Mouse (Mus musculus): ENCODE results near the gene Smg8. TPM values are rescaled to one million over a fixed set of nuclear protein-coding genes. Genes with fewer than 3 reads are reported as not detected.

The Smg8 gene
- 20.5 and 22.6 TPM in 2 replicates for polyA plus RNA-seq (2015; fragmentation: Nextera tagmentation; extraction: Ambion mirVana)

DNA sequence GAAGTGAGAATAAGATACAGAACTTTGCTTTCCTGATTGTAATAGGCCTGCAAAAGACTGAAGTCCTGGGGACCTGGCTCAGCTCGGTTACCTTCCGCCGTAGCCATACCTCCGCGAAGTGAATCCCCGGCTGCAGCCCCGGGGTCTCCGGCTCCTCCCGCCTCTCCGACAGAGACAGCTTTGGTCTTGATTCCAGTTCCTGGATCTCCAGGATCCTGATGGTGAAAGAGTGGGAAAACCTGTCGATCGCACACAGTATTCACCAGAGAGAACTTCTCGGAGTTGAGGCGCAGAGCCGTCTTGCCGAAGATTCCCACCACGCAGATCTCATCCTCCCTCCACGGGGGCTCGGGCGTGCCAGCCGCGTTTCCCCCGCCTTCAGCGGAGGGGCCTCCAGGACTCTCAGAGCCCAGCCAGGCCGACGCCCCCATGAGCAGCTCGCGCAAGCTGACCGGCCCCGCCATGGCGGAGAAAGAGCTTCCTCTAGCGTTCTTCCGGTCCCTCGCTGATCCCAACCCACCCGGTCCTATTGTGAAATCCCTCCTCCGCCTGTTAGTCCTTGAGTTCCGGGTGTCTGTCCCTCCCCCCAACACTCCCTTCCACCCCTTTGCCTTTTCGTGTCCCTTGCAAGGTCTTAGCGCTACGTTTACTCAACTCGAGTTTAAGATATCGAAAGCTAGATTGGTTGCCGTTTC is at the start of gene Smg8:
TSS of gene Smg8 (minus strand) at position 485 of the 695 bp plus-strand sequence.
- H3K4me1 ChIP-seq: peaks cover 25% of the 10 kb centered on the region
- 2% methylated on average over 43 of the region's 43 CpGs for WGBS
- H3K27ac ChIP-seq: peak within 1 kb of the TSS; percentile 59
- H3K27me3 ChIP-seq: no peaks in the 10 kb centered on the region
- peak within 1 kb of the TSS; percentile 95 for H3K4me2 ChIP-seq
- ATAC-seq: peak; percentile 91
- peak within 1 kb of the TSS; percentile 95 for H3K9ac ChIP-seq
- H3K9me3 ChIP-seq (replicated peaks): no peaks in the 10 kb centered on the region
- peak within 1 kb of the TSS; percentile 96 for H3K4me3 ChIP-seq
- peaks cover 40% of the 10 kb centered on the region for H3K36me3 ChIP-seq (ENCODE audit: poor library complexity, severe bottlenecking)

DNA sequence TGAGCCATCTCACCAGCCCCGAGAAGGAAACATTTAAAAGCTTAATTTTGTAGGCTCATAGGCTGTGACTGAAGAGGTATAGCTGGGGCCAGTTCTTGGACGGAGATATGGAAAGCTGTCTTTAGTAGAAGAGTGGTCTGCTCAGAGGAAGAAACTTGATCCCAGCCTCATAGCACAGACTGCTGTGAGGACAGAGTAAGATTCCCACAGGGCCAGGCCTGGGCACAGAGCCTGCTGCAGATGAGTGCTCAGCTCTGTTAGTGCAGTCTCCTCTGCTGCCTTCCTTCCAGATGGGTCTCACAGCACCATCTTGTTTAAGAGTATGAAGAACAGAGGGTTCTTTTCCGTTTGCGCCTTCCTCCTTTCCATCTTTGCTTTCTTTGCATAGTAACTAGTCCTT is 49.7 kb upstream of the Smg8 start:
- Histone ChIP-seq H3K4me3 (no peak overlapping the region), H3K4me1 (no peaks in the 10 kb centered on the region), H3K27ac (no peak overlapping the region), H3K9me3 (replicated peaks) (no peaks in the 10 kb centered on the region), H3K36me3 (ENCODE audit: poor library complexity, severe bottlenecking) (peaks cover 41% of the 10 kb centered on the region), H3K4me2 (no peak overlapping the region), H3K9ac (no peak overlapping the region), H3K27me3 (no peaks in the 10 kb centered on the region)
- no peak for ATAC-seq
- WGBS: 86% methylated on average over 4 of the region's 4 CpGs

DNA sequence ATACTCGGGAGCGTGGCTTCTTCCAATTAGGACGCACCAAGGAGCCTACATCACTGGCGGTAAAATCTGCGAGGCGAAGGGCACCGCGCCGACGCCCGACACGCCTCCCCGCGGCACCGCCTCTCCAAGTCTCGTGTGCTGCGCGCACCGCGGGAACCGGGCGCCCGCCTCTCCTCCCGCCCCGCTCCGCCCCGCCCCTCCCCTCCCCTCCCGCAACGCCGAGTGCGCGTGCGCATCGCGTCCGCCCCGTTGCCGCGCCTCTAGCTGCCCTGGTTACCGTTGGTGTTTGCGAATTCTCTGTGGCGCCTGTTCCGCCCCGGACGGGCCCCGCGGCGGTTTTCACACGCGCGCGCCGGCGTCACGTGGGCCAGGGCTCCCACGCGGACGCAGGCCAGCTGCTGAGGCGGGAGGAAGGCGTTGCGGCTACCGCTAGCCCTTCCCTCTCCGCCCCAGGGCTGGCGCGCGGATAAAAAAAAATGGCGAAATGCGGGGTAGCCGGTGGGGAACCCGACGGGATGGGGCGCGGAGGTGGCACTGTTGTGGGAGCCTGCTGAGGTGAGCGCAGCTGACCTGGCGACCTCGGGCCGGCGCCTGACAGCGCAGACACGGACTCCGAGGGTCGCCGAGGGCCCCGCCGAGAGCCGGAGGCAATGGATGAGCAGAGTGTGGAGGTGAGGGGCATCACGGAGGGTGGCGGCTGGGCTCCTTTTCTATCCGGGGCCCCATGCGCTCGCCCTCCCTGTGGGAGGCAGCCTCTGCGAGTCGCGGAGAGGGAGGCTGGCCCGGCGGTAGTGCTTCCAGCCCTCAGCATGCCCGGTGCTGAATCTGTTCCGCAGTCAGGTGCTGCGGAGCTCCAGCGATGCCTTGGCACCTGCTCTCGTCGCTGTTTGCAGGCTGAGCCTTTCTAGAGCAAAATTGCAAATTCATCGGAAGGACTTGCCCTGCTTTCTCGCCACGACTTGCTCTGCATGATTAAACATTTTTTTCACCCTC is 40.5 kb upstream of the Smg8 start, which contains the start of gene Trim37:
TSS of gene Trim37 (plus strand) at position 254 of the 993 bp plus-strand sequence.
- WGBS: under 1% methylated on average over 95 of the region's 105 CpGs
- Histone ChIP-seq H3K9ac (peak within 1 kb of the TSS; percentile 92), H3K27me3 (no peaks in the 10 kb centered on the region), H3K4me1 (peaks cover 23% of the 10 kb centered on the region), H3K36me3 (ENCODE audit: poor library complexity, severe bottlenecking) (peaks cover 38% of the 10 kb centered on the region), H3K4me3 (peak within 1 kb of the TSS; percentile 95), H3K4me2 (peak within 1 kb of the TSS; percentile 69), H3K27ac (peak within 1 kb of the TSS; percentile 93), H3K9me3 (replicated peaks) (no peaks in the 10 kb centered on the region)
- ATAC-seq: peak; percentile 93

DNA sequence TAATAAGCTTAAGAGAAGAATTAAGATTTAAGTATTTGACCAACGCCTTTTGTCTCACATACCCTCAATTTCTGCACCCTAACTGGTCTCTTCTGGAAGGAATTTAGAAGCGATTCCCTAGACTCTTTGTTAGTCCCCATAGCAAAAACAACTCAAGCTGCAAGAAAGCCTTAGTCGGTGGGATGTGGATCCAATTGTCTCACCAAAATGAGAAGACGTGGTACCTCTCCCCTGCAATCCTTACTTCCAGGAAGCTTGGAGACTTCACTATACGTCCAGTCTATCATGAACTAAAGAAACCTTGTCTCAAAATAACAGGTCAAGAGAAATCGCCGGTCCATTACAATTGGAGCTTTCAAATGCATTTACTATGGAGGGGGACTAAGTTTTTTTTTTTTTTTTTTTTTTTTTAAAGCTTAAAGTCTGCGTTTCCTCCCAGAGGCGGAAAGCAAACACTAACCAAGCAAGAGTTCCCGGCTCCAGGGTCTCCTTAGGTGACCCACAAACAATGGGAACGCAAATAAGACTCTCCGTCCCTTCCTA is 39.8 kb upstream of the Smg8 start:
- peaks cover 41% of the 10 kb centered on the region for H3K36me3 ChIP-seq (ENCODE audit: poor library complexity, severe bottlenecking)
- no peaks in the 10 kb centered on the region for H3K9me3 ChIP-seq (replicated peaks)
- peak overlapping the region; percentile 95 for H3K4me3 ChIP-seq
- H3K4me2 ChIP-seq: peak overlapping the region; percentile 69
- no peaks in the 10 kb centered on the region for H3K27me3 ChIP-seq
- WGBS: 1% methylated on average over 12 of the region's 12 CpGs
- H3K4me1 ChIP-seq: peaks cover 23% of the 10 kb centered on the region
- H3K9ac ChIP-seq: peak overlapping the region; percentile 92
- no peak for ATAC-seq
- peak overlapping the region; percentile 93 for H3K27ac ChIP-seq

DNA sequence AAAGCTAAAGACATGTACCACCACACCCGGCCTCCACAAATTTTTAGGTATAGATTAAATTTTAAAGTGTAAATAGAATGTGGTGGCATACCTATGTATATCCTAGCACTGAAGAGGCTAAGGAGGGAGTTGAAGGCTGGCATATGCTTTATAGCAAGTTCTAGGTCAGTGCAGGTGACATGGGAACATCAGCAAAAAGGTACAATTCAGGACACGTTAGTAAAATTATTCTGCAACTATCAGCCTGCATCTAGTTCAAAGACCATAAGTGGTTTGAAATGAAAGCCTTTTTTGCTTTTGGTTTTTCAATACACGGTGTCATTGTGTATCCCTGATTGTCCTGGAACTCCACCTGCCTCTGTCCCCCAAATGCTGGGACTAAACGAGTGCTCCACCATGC is 39.0 kb upstream of the Smg8 start:
- no peak for ATAC-seq
- Histone ChIP-seq H3K27me3 (no peaks in the 10 kb centered on the region), H3K9ac (no peak overlapping the region), H3K36me3 (ENCODE audit: poor library complexity, severe bottlenecking) (peaks cover 44% of the 10 kb centered on the region), H3K4me2 (peak overlapping the region; percentile 69), H3K27ac (peak overlapping the region; percentile 93; the same call in 1 of the 2 replicates), H3K4me1 (peaks cover 23% of the 10 kb centered on the region), H3K4me3 (peak overlapping the region; percentile 95; the same call in 1 of the 2 replicates), H3K9me3 (replicated peaks) (no peaks in the 10 kb centered on the region)
- 46% methylated on average over 4 of the region's 4 CpGs for WGBS

DNA sequence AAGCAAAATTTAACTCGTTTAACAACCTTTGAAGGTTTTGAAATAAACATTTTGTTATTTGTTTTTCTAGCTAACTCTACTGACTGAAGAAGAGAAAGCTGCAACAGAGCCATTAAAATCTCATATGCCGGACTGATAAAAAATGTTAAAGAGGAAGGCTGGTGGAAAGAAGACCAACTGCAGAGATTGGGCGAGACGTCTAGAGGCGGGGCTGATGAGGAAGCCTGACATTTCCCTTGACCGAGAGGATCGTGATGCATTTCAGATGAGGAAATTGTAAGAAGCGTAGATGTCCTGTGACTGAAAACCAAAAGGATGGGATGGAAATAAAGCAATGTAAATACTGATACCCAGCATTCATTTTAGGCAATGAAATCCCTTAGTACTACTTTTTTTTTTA is 35.3 kb upstream of the Smg8 start:
- Histone ChIP-seq H3K4me1 (peaks cover 5% of the 10 kb centered on the region), H3K27me3 (no peaks in the 10 kb centered on the region), H3K27ac (no peak overlapping the region), H3K4me2 (no peak overlapping the region), H3K9me3 (replicated peaks) (no peaks in the 10 kb centered on the region), H3K36me3 (ENCODE audit: poor library complexity, severe bottlenecking) (peaks cover 68% of the 10 kb centered on the region), H3K9ac (no peak overlapping the region), H3K4me3 (no peak overlapping the region)
- WGBS: 85% methylated on average over 8 of the region's 8 CpGs
- ATAC-seq: no peak

DNA sequence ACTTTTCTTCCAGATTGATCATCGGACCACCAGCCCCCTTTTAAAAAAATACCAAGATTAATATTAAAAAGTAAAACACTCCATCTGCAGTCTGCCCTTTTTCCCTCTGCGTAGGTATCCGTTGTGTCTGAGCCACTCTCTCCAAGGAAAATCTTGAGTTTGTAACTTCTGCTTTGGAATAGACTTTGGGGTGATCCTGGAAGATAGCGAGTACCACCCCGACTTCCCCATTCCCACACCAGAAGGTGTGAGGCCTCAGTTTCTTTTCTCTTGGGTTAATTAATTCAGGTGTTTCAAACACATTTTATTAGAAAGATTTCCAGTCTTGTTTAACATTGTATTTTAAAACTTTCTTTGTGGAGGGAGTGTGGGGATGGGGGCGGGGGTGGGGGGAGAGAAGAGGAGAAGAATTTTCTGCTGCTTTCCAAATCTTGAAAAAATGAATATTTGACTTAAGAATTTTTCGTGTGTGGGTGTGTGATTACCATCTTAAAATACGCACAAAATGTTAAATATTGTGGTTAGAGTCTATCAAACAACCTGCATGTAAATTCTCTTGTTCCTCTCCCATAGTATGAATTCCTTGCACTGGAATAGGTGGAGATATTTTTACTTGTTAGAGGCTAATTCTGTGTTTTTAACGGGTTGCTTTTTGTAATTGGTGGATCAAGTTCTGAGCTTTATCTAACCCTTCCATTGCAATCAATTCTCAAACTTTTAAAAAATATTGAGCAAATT is 23.8 kb upstream of the Smg8 start:
- no peaks in the 10 kb centered on the region for H3K9me3 ChIP-seq (replicated peaks)

DNA sequence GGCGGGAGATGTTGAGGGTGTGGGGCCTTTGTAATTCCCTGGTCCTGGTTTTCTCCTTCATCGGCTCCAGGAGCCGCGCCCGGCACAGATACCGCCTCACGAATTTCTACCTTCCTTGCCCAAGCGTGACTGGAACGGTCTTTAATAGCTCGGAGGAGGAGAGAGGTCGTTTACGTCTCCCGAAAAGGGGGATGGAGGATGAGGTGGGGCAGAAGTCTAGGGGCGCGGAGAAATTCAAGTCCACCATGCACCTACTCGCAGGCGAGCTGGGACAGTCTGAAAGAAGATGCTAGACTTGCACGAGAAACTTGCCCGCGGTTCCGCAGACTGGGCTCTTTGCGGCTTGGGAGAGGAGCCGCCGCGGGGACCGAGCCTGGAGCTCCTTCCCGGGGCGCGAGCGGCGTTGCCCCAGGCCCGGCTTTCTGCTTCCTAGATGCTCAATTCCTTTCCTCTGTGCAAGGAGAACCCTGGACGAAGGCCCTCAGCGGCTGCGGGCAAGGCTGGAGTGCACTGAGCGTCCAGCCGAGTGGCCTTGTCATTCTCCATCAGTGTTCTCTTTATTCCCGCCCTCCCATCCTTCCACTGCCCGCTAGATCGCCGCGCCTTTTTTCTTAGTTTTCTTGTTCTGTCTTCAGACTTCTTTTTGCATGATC is 23.1 kb upstream of the Smg8 start:
- no peaks in the 10 kb centered on the region for H3K27me3 ChIP-seq
- H3K4me3 ChIP-seq: peak overlapping the region; percentile 99
- ATAC-seq: no peak
- H3K27ac ChIP-seq: peak overlapping the region; percentile 97
- H3K9ac ChIP-seq: peak overlapping the region; percentile 100
- WGBS: under 1% methylated on average over 42 of the region's 42 CpGs
- peak overlapping the region; percentile 72 for H3K4me2 ChIP-seq
- peaks cover 38% of the 10 kb centered on the region for H3K4me1 ChIP-seq
- peaks cover 32% of the 10 kb centered on the region for H3K36me3 ChIP-seq (ENCODE audit: poor library complexity, severe bottlenecking)
- H3K9me3 ChIP-seq (replicated peaks): no peaks in the 10 kb centered on the region

More for the DNA sequence above, 23.8 kb upstream of the Smg8 start:
- peak overlapping the region; percentile 72 for H3K4me2 ChIP-seq
- H3K9ac ChIP-seq: peak overlapping the region; percentile 100
- H3K36me3 ChIP-seq (ENCODE audit: poor library complexity, severe bottlenecking): peaks cover 32% of the 10 kb centered on the region
- no peak for ATAC-seq
- no peaks in the 10 kb centered on the region for H3K27me3 ChIP-seq
- H3K4me3 ChIP-seq: peak overlapping the region; percentile 99
- peak overlapping the region; percentile 97 for H3K27ac ChIP-seq
- H3K4me1 ChIP-seq: peaks cover 41% of the 10 kb centered on the region
- WGBS: 3% methylated on average over 9 of the region's 9 CpGs

DNA sequence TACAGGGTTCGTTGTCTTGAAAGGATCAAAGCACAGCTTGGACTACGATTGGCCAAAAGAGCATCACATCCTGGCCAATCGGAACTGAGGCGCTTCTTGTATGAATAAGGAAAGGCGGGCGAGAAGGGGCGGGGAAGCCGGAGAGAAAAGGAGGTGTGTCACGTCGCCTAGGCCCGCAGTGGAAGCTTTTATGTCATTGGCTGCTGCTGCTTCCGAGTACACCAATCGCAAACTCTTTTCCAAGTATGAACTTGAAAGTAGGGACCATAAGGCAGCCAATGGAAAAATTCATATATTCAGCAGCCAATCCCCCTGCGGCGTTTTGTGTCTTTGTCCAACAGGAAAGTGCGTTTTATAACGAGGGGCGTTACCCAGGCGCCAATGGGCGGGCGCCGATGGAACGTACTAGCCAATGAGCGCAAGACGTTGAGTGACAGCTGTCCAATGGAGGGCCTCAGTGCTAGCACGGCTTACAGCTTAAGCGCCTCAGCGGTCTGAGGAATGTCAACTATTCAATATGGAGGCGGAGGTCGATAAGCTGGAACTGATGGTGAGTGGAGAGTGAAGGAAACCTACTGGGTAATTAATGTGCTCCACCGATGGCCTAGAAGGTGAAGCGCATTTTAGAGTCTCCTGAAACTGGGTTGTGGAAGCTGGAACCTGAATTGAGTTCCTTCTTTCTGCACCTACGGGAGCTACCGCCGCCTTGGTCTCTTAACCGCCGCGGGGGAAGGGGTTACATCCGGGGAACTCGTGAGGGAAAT is 22.4 kb upstream of the Smg8 start, which contains the start of gene Ska2:
TSS of gene Ska2 (plus strand) at position 480 of the 764 bp plus-strand sequence.
- Histone ChIP-seq H3K9me3 (replicated peaks) (no peaks in the 10 kb centered on the region), H3K4me1 (peaks cover 38% of the 10 kb centered on the region), H3K9ac (peak within 1 kb of the TSS; percentile 100), H3K36me3 (ENCODE audit: poor library complexity, severe bottlenecking) (peaks cover 33% of the 10 kb centered on the region), H3K4me2 (peak within 1 kb of the TSS; percentile 72), H3K27me3 (no peaks in the 10 kb centered on the region), H3K4me3 (peak within 1 kb of the TSS; percentile 99), H3K27ac (peak within 1 kb of the TSS; percentile 97)
- ATAC-seq: peak; percentile 99
- under 1% methylated on average over 40 of the region's 40 CpGs for WGBS

DNA sequence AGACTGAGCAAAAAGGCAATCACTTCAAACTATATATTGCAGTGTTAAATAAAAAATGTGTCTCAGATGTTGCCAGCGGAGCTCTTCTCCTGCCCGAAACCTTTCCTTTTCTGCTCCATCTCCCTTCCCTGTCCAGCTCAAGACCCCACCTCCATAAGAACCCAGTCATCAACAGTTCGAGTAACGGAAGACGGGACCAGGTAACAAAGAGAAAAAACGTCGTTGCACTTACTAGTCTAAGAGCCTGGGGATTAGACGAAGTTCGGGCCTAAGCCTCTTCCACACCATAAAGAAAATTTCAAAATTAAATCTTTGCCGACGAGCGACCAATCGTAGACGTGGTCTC is 21.8 kb upstream of the Smg8 start, which contains the start of gene Prr11:
TSS of gene Prr11 (minus strand) at position 300 of the 346 bp plus-strand sequence.
- no peak for ATAC-seq
- Histone ChIP-seq H3K36me3 (ENCODE audit: poor library complexity, severe bottlenecking) (peaks cover 34% of the 10 kb centered on the region), H3K4me3 (peak within 1 kb of the TSS; percentile 99), H3K9me3 (replicated peaks) (no peaks in the 10 kb centered on the region), H3K9ac (peak within 1 kb of the TSS; percentile 100), H3K27ac (peak within 1 kb of the TSS; percentile 97), H3K27me3 (no peaks in the 10 kb centered on the region), H3K4me1 (peaks cover 35% of the 10 kb centered on the region), H3K4me2 (peak within 1 kb of the TSS; percentile 72)
- WGBS: under 1% methylated on average over 14 of the region's 14 CpGs
